Mouse (Mus musculus) ES-Bruce4 (cell line): ENCODE data around the gene Cd4. TPM values are rescaled to one million over a fixed set of nuclear protein-coding genes. Genes with fewer than 3 reads are reported as not detected.
"Not testable (repeated sequence)": the region's sequence is repeated elsewhere in the genome, so short reads cannot be mapped to it uniquely, and the experiment has no call there.

Source experiments
- H3K27ac ChIP-seq: 2 replicates; pipeline ENCODE4 v1.5.1; 2012; ENCODE audit warnings: low read length, inconsistent platforms; ENCODE audit not compliant: insufficient read depth
- H3K27me3 ChIP-seq: 2 replicates; pipeline ENCODE4 v1.6.1; 2012; ENCODE audit warnings: mild to moderate bottlenecking, low read length, inconsistent platforms; ENCODE audit not compliant: control insufficient read depth, poor library complexity, insufficient read depth, severe bottlenecking
- H3K36me3 ChIP-seq: 2 replicates; pipeline ENCODE4 v1.6.1; 2012; ENCODE audit warnings: inconsistent platforms, mild to moderate bottlenecking, low read length, moderate library complexity; ENCODE audit not compliant: control insufficient read depth, poor library complexity, insufficient read depth, severe bottlenecking
- H3K4me1 ChIP-seq: one replicate; pipeline ENCODE4 v1.8.1; 2011; ENCODE audit warnings: low read length; ENCODE audit not compliant: control insufficient read depth, insufficient read depth
- H3K4me3 ChIP-seq: 2 replicates; pipeline ENCODE4 v1.5.1; 2011; ENCODE audit warnings: low read depth, mild to moderate bottlenecking, low read length
- H3K9ac ChIP-seq: 2 replicates; pipeline ENCODE4 v1.6.1; 2012; ENCODE audit warnings: low read depth, mild to moderate bottlenecking, inconsistent platforms; ENCODE audit not compliant: poor library complexity, severe bottlenecking
- H3K9me3 ChIP-seq: replicated peaks from 2 replicates; pipeline ENCODE4 v1.6.1; 2012; ENCODE audit warnings: mild to moderate bottlenecking, low read length, inconsistent platforms; ENCODE audit not compliant: control insufficient read depth, poor library complexity, insufficient read depth, severe bottlenecking
- CTCF ChIP-seq: IDR thresholded peaks from one replicate; pipeline ENCODE4 v1.8.1; 2011; ENCODE audit warnings: low read depth, low read length
- EP300 ChIP-seq: IDR thresholded peaks from 2 replicates; pipeline ENCODE4 v1.6.1; 2011; ENCODE audit warnings: low read depth, low read length; ENCODE audit not compliant: insufficient read depth
- POLR2A ChIP-seq: IDR thresholded peaks from one replicate; pipeline ENCODE4 v1.8.1; 2011; ENCODE audit warnings: low read length; ENCODE audit not compliant: insufficient read depth
- polyA plus RNA-seq: library from polyadenylated mRNA; stranded (reverse); fragments of >200 nt; gene quantifications from 2 replicates; pipeline ENCODE4 v1.2.4, GENCODE M21; 2011; ENCODE audit warnings: low read depth; ENCODE audit not compliant: missing spikeins, insufficient read depth, insufficient read length

The Cd4 gene
- polyA plus RNA-seq, 1 experiment = not detected

DNA sequence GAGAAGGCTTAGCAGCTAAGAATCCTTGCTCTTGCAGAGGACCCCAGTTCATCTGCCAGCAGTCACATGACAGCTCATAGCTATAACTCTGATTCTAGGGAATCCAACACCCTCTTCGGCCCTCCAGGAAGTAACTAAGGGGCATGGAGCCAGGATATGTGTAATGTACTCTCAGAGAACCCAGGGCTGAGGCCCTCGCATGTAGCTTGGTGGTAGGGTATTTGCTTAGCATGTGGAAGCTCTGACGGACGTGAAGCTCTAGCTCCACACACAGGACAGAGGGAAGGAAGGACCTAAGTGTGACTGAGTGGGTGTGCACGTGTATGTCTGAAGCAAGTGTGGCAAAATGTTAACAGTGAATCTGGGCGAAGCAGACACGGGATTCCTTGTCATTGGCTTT, 51.6 kb downstream of the Cd4 start:
- TF ChIP-seq POLR2A (no peak), CTCF (no peak), EP300 (no peak)
- peaks cover 2% of the 10 kb centered on the region for H3K4me1 ChIP-seq
- no peaks in the 10 kb centered on the region for H3K9me3 ChIP-seq
- H3K4me3 ChIP-seq = no peak overlapping the region
- no peaks in the 10 kb centered on the region for H3K27me3 ChIP-seq
- no peak overlapping the region for H3K9ac ChIP-seq
- H3K36me3 ChIP-seq = peaks cover 16% of the 10 kb centered on the region
- H3K27ac ChIP-seq = no peak overlapping the region

DNA sequence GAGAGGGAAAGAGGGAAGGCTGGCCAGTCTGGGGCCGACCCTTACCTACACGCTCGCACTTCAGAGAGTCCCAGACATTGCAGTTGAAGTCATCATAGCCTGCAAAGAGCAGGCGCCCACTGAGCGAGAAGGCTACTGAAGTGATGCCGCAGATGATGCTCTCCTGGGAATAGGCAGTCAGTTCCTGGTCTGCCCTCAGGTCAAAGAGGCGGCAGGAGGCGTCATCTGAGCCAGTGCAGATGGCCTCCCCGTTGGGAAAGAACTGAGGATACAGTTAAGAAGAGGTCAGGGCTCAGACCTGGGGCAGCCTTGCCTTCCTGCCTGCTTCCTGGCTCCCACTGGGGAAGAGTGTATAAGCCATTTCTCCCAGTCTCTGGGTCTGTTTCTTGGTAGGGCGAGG, 52.5 kb downstream of the Cd4 start:
- H3K4me3 ChIP-seq = no peak overlapping the region
- H3K9me3 ChIP-seq = no peaks in the 10 kb centered on the region
- H3K36me3 ChIP-seq = peaks cover 17% of the 10 kb centered on the region
- no peaks in the 10 kb centered on the region for H3K27me3 ChIP-seq
- H3K27ac ChIP-seq = no peak overlapping the region
- H3K4me1 ChIP-seq = peaks cover 4% of the 10 kb centered on the region
- TF ChIP-seq CTCF (no peak), POLR2A (no peak), EP300 (no peak)
- H3K9ac ChIP-seq = no peak overlapping the region

DNA sequence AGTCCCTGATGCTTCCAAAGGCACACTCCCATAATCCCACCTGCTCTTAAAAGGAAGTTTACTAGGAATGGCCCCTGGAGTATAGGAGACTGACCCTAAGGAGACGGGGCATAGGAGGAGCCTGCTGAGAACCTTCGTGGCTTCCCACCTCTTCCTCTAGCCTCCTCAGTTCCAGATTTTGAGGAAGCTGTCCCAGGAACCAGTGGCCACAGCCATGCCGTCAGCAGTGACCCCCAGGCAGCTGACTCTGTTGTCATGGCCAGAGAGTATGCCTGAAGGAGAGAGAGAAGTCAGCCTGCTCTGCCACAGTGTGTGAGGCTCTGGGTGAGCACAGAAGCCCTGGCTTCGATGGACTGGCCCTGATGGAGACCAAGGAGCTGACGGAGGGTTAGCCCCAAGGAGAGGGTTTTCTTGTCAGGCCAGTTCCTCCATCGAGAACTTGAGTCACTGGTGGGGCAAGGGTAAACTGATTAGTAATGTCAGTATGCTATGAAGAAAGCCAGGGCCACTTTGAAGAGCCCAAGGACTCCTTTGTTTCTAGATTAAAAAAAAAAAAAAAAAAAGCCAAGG, 53.4 kb downstream of the Cd4 start:
- peaks cover 4% of the 10 kb centered on the region for H3K4me1 ChIP-seq
- H3K4me3 ChIP-seq = no peak overlapping the region
- H3K9ac ChIP-seq = no peak overlapping the region
- TF ChIP-seq EP300 = no peak
- no peak for TF ChIP-seq CTCF
- no peak for TF ChIP-seq POLR2A
- H3K27ac ChIP-seq = no peak overlapping the region
- no peaks in the 10 kb centered on the region for H3K27me3 ChIP-seq
- H3K36me3 ChIP-seq = peaks cover 17% of the 10 kb centered on the region
- H3K9me3 ChIP-seq = no peaks in the 10 kb centered on the region

DNA sequence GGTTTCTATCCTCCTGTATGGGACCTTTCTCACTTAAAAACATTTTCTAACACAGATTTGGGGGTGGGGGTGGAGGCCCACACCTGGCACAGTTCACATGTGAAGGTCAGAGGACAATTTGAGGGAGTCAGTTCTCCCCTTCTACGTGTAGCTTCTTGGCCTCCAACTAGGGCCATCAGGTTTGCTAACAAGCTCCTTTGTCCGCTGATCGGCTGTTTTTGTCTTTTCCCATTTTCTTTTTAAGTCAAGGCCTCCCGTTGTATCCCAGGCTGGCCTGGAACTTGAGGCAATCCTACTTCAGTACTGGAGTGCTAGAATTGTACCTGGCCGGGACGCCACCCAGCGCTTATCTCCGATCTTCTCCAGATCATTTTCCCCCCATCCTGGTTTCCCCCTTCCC, 56.4 kb downstream of the Cd4 start:
- TF ChIP-seq POLR2A (no peak), CTCF (no peak), EP300 (no peak)
- Histone ChIP-seq H3K27me3 (no peaks in the 10 kb centered on the region), H3K36me3 (peaks cover 17% of the 10 kb centered on the region), H3K4me3 (no peak overlapping the region), H3K27ac (no peak overlapping the region), H3K4me1 (peaks cover 2% of the 10 kb centered on the region), H3K9ac (no peak overlapping the region), H3K9me3 (no peaks in the 10 kb centered on the region)

DNA sequence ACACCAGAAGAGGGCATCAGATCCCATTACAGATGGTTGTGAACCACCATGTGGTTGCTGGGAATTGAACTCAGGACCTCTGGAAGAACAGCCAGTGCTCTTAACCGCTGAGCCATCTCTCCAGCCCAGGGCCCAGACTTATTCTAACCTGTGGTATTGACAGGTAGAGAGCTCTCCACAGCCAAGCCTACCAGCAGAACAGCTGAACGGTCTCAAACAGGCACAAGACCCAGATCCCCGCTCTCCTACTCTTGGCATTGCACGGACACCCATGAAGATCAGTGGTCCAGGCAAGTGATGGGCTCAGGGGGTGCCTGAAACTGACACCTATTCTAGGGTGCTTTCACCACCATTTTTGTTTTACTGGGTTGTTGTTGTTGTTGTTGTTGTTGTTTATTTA, 56.8 kb downstream of the Cd4 start:
- not testable (repeated sequence) for H3K27ac ChIP-seq, H3K27me3 ChIP-seq, H3K4me1 ChIP-seq, H3K9me3 ChIP-seq
- Histone ChIP-seq H3K9ac (peak overlapping the region; percentile 89; the same call in 1 of the 2 replicates), H3K36me3 (peaks cover 17% of the 10 kb centered on the region), H3K4me3 (peak overlapping the region; percentile 7; the same call in 1 of the 2 replicates)

DNA sequence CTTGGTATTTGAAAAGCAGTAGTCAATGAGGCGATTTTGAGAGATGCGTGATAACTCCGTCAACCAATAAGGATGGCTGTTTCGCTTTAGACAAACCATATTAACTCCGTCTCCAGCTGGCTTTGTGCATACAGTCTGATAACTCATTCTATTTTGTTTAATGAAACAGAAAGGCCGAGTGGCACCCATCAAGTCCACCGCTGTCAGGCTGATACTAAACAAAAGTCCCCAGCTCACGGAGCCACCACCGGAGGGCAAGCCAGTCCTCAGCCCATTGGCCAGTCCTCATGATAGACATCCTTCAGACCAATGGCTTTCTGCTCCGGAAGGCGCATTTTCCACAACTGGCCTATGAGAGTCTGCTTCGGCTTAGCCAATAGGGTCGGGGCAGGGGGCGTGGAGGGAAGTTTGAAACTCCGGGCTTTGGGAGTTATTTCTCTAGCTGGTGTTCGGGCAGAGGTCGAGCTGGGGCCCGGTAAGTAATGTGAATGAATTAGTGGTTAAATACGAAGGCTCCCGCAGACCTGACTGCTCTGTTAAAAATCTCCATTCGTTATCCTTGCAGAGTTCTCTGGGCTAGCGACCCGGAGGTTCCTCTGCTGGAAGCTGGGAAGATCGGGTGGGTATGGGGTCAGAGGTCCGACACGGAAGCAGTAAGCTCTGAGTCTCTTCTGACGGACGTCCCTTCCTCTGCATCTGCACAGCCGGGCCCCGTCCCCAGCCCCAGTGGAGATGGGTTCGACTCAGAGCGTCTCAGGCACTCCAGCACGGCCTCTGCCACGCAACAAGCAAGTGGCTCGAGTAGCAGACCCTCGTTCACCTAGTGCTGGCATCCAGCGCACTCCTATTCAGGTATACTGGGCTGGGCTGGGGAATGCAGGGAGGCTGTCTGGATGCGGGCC, 58.0 kb downstream of the Cd4 start:
- TF ChIP-seq POLR2A (peak; percentile 14), EP300 (no peak)
- H3K27me3 ChIP-seq = no peaks in the 10 kb centered on the region
- H3K9me3 ChIP-seq = no peaks in the 10 kb centered on the region
- H3K36me3 ChIP-seq = peaks cover 26% of the 10 kb centered on the region
- peak overlapping the region; percentile 82 for H3K27ac ChIP-seq
- H3K4me3 ChIP-seq = peak overlapping the region; percentile 98
- peaks cover 2% of the 10 kb centered on the region for H3K4me1 ChIP-seq
- peak overlapping the region; percentile 89 for H3K9ac ChIP-seq
